Mouse (Mus musculus): ENCODE results near the gene Mgme1.

- TF ChIP-seq CTCF (conservative IDR thresholded peaks at IDR 0.05; ENCODE audit: low read length) (no peak), POU5F1 (IDR thresholded peaks at IDR 0.05; ENCODE audit: borderline replicate concordance, low read length) (no peak)
Measured at GRCm38 (mm10) chr2:144299749-144300669, 29.5 kb downstream of the Mgme1 start.

All from E14TG2a.4 (cell line).